Mouse (Mus musculus) heart, adult 18-20 months (tissue): ENCODE data around the gene Inca1. TPM values are rescaled to one million over a fixed set of nuclear protein-coding genes. Genes with fewer than 3 reads are reported as not detected.

Experiments used
- DNase-seq, 2 experiments: peaks; one replicate each; pipeline ENCODE4 v3.0.0; 2021 to 2022; ENCODE audit warnings: mixed read lengths in 1 of 2
- total RNA-seq, 2 experiments: library from RNA; stranded (reverse); gene quantifications; 2 replicates each; pipeline ENCODE4 v1.2.3; 2021

The Inca1 gene
- total RNA-seq, 2 experiments from 2014 or later: 6.1 to 7.7 TPM

DNA sequence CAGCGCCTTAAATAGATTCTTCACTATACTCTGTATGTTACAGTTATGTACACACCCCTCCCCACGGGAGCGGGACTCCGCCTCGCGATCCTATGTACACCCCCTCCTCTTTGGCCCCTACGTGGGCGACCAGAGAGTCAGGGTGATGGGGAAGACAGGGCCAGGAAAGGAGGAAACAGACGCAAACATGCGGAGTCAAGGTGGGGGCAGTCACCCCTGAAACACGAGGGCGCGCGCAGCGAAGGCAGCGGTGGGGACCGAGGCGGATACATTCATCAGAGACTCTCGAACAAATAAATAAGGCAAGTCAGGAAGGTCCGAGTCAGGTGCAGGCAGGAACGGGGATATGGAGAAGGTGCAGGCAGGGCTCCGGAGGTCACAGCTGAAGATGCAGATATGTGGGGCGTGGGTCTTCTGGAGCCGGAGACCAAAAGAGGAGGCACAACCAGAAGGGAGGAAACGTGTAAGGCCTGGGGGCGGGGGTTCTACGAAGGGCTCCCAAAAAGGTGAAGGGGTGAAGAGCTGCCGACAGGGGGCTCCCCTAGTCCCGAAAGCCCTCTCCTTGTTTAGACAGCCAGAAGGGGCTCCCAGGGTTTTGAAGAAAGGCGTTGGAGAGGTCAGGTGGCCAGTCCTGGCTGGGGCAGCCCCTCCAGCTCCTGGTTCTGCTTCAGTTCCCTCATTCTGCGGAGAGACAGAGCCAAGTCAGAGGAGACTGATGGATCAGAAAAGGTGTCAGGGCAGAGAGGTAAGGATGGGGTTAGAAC, 30.2 kb downstream of the Inca1 start:
- peak; percentile 80 to 81 for DNase-seq

GRCm38 (mm10) chr11:70668771-70669505, 31.0 kb downstream of the Inca1 start, which contains the start of gene Spag7:
Gene Spag7, minus strand, starts transcription at chr11:70669416.
- peak; percentile 99 to 100 for DNase-seq

DNA sequence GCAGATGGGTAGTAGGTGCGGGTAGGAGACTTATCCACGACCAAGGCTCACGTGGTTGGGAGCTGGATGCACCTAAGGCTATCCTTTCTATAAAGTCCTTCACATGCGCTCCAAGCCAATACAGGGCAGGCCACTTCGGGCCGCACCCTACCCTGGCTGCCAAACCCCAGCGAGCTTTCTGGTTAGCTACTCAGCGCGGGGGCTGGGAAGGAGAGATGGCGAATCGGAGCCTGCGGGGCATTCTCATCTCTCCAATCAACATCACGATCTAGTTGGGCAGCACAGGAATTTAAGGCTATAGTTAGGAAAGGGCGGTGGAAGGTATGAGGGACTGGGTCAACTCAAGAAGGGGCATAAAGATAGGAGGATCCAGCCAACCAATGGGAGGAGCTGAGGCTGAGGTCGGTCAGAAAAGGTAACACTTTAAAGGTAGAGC, 31.6 kb downstream of the Inca1 start:
- DNase-seq: no peak

DNA sequence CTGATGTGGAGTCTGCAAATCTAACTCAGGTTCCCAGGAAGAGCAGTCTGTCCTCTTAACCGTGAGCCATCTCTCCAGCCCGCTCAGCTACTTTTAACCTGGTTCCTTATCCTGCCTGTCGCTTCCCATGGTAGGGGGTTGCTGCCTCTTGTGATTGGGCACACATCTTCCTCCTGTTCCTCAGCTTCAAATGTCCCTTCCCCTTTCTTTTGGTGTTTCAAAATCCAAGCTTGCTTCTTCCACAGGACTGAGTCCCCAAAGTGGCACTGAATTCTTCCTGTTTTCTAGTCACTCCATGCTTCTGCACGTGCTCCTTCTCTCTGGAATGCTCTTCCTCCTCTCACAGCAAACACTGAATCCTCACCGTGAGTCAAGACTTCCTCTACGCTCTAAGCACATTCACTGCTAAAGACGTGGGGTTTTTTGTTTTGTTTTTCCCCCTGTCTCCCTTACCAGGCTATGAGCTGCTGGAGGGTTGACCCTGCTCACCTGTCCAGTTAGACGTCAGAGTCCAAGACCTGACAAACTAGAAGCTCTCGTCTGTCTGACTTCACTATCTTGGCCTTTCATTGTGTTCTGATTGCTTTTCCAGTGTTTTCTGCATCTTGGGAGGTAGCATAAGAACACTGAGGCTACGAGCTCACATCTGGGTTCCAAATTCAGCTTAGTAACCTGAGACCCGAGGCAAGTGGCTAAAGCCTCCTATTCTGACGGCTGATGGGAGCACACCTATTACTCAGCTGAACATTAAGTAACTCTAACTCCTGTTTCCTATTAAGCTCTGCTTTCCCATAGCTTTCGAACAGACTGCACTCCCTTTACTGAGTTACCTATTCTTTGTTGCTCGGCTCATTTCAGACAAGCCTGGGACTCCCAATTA, 32.4 kb downstream of the Inca1 start:
- no peak for DNase-seq

- no peak for DNase-seq
These were observed 33.3 kb downstream of the Inca1 start for GRCm38 (mm10) chr11:70666687-70667086.

- no peak for DNase-seq
These were observed 35.2 kb downstream of the Inca1 start for GRCm38 (mm10) chr11:70664741-70665140.

- peak; percentile 61 to 75 for DNase-seq
These were observed 36.0 kb downstream of the Inca1 start for GRCm38 (mm10) chr11:70663957-70664356.

DNA sequence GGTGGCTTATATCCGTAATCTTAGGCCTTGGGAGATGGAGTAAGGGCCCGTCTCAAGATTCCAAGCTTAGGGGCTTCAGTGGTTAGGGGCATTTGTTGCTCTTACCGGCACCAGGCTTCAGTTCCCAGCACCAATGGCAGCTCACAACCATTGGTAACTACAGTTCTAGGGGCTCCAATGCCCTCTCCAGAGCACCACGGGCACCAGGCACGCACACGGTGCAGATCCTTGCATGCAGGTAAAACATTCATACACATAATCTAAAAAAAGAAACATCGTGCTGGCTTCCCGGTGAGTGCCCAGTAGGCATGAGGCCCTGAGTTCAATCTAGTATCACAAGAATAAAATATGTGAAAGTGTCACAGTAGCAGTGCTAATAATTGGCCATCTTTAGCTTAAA, 36.9 kb downstream of the Inca1 start:
- DNase-seq: no peak

GRCm38 (mm10) chr11:70660571-70660970, 39.4 kb downstream of the Inca1 start:
- DNase-seq: no peak

GRCm38 (mm10) chr11:70658942-70659341, 41.0 kb downstream of the Inca1 start:
- DNase-seq: no peak

DNA sequence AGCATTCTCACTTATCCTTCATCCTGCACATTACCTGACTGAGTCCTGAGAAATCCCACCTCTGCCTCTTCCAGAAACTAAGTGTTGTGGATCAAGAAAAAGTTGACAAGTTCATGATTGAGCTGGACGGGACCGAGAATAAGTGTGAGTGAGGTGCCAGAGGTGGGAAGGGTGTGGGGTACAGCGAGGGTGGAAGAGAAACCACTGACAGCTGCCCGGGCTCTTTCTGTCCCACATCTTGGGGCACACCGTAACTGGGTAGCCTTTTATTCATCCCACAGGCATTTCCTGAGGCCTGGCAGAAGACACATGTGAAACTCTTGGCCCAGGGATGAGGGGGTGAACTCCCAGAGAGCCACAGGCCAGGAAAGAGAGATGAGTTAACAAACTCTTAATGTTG, 41.4 kb downstream of the Inca1 start:
- DNase-seq: no peak

DNA sequence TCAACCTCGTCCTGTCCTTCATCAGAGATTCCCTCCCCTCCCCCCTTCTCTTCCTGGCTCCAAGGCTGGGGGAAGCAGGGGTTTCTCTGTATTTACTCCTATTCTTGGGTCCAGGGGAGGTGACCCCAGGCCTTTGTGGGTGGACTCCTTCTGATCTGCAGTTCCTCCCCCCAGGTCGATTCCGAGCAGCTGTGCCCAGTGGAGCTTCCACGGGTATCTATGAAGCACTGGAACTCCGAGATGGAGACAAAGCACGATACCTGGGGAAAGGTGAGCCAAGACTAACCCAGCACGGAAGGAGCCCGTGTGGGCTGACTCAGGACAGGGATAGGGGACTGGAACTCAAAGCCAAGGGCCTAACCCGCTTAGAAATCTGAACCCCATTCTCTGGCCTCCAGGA, 42.0 kb downstream of the Inca1 start:
- DNase-seq: no peak

GRCm38 (mm10) chr11:70657573-70657972, 42.4 kb downstream of the Inca1 start:
- no peak for DNase-seq

DNA sequence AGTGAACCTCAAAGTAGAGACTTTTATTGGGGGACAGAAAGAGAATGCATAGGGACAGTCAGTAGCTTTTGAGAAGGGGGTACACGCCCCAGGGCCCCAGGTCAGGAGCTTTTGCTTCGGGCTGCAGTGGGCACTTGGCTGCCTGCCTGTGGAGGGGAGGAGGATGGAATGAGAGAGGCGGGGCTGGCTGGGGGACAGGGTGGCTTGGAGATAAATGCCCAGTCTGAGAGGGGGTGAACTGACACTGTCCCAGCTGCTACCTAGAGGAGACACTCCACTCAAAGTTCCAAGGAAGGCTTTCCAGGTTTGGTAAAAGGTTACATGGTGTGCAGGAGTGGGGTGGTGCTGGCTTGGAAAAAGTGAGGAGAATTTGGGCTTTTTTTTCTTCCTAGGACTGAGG, 43.0 kb downstream of the Inca1 start, which contains the start of gene Eno3:
Gene Eno3 (plus strand): TSS at position 239 of the 400 bp plus-strand sequence.
- peak; percentile 52 to 55 for DNase-seq

GRCm38 (mm10) chr11:70656456-70656927, 43.5 kb downstream of the Inca1 start:
- peak; percentile 87 to 88 for DNase-seq

DNA sequence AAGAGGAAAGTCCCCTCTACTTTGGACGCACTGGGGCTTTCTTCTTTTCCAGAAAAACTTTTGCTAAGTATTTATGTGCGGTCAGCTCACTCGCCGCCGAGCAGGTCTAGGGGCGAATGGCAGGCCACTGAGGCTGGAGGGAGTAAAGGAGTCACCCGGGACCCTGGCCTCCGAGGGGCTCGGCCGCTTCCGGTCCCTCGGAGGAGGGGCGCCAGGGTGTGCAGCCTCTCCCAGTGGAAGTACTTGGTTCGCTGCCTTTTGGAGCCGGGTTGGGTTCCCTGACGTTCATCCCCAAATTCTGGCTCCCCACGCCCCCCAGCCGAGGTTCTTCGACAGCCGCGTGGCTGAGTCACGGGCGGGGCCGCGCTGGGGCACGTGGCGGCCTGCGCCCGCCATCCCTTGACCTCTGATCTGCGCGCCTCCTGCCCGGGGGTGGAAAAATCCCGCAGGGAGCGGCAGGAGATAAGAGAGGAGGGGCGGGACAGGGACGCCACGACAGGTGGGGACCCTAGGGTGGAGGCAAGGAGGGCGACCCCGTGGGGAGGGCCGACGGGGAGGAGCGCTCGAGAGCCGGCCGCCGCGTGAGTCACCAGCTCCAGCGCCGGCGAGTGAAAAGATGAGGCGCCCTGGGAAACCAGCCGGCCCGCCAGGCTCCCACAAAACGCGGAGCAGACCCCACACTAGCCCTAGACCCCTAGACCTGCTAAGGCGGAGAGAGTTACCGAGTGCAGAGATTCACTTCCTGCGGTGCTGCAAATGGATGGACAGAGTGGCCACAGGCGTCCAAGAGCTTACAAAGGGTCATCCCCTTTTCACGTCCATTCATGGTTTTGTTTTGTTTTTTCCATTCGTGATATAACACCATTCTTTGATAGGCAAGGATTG, 44.1 kb downstream of the Inca1 start:
- DNase-seq: peak; percentile 73 to 74

- peak; percentile 89 to 90 for DNase-seq
These were observed 44.9 kb downstream of the Inca1 start for GRCm38 (mm10) chr11:70654923-70655570.

GRCm38 (mm10) chr11:70654198-70654922, 45.6 kb downstream of the Inca1 start, which contains the start of gene Pfn1:
Gene Pfn1, minus strand, starts transcription at chr11:70654644.
- peak; percentile 81 to 83 for DNase-seq

- peak; percentile 75 to 77 for DNase-seq
These were observed 46.4 kb downstream of the Inca1 start for GRCm38 (mm10) chr11:70653345-70654197.
